Mouse (Mus musculus) MEL (cell line): ENCODE results near the gene Cblc.

Source experiments
- CTCF ChIP-seq, 3 experiments: IDR thresholded peaks in 2 of 3; conservative IDR thresholded peaks in 1 of 3; 2 replicates each; pipeline ENCODE4 v1.5.1; 2011 to 2012; ENCODE audit warnings: low read length in 3 of 3, low read depth in 2 of 3, mild to moderate bottlenecking in 2 of 3, improper control_type of control experiment in 1 of 3, inconsistent platforms in 1 of 3, mixed read lengths in 1 of 3, moderate library complexity in 1 of 3; ENCODE audit not compliant: control insufficient read depth in 1 of 3, insufficient read depth in 1 of 3, poor library complexity in 1 of 3, severe bottlenecking in 1 of 3
- EP300 ChIP-seq, 2 experiments: IDR thresholded peaks; 2 replicates each; pipeline ENCODE4 v1.6.1; 2011; ENCODE audit warnings: improper control_type of control experiment in 2 of 2, low read length in 2 of 2, low read depth in 1 of 2, mild to moderate bottlenecking in 1 of 2
- GABPA ChIP-seq: IDR thresholded peaks from 2 replicates; pipeline ENCODE4 v1.6.1; 2012; ENCODE audit warnings: low read depth, mild to moderate bottlenecking, inconsistent platforms, low read length, improper control_type of control experiment, moderate library complexity
- MAFK ChIP-seq: IDR thresholded peaks from 2 replicates; pipeline ENCODE4 v1.6.1; 2011; ENCODE audit warnings: low read depth, mild to moderate bottlenecking, low read length, improper control_type of control experiment, borderline replicate concordance
- MXI1 ChIP-seq: IDR thresholded peaks from 2 replicates; pipeline ENCODE4 v1.6.1; 2011; ENCODE audit warnings: mild to moderate bottlenecking, low read depth, low read length, improper control_type of control experiment
- NELFE ChIP-seq: IDR thresholded peaks from 2 replicates; pipeline ENCODE4 v1.6.1; 2011; ENCODE audit warnings: low read depth, low read length, improper control_type of control experiment
- POLR2A ChIP-seq, 2 experiments: IDR thresholded peaks; 2 replicates each; pipeline ENCODE4 v1.6.1; 2011 to 2012; ENCODE audit warnings: low read length in 2 of 2, mild to moderate bottlenecking in 2 of 2, control low read depth in 1 of 2, improper control_type of control experiment in 1 of 2, low read depth in 1 of 2, moderate library complexity in 1 of 2; ENCODE audit not compliant: control insufficient read depth in 1 of 2, insufficient read depth in 1 of 2, poor library complexity in 1 of 2
- UBTF ChIP-seq: IDR thresholded peaks from 2 replicates; pipeline ENCODE4 v1.6.1; 2012; ENCODE audit warnings: low read depth, mild to moderate bottlenecking, inconsistent platforms, low read length, improper control_type of control experiment, moderate library complexity, borderline replicate concordance; ENCODE audit not compliant: insufficient read depth
- ZKSCAN1 ChIP-seq: IDR thresholded peaks from 2 replicates; pipeline ENCODE4 v1.6.1; 2012; ENCODE audit warnings: low read depth, mild to moderate bottlenecking, inconsistent platforms, low read length, improper control_type of control experiment, moderate library complexity
- ZNF384 ChIP-seq: IDR thresholded peaks from 2 replicates; pipeline ENCODE4 v1.6.1; 2012; ENCODE audit warnings: low read depth, mild to moderate bottlenecking, inconsistent platforms, low read length, improper control_type of control experiment

DNA sequence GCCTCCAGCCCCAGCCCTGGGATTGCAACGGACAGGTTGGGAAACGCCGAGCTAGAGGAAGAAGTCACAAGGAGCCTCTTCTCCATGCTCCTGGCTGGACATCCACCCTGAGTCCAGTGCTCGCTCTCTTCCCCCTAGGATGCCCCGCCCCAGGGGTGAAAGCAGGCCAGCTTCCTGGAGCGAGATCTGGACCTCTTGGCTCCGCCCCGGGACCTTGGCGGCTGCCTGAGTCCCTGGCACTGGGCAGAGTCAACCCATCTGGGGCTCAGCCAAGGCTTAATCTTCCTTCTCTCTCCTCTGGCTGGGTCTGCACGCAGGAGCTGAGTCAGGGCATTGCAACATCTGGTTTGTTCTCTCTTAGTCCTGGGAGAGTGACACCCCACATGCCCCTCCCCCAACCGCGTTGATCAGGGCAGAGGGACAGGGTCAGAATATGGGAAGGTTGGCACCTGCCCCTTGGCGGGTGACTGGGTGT lies 34.1 kb upstream of the Cblc start:
- TF ChIP-seq EP300 (IDR thresholded peaks at IDR 0.05; ENCODE audit: low read depth in 1 of 2, low read length in 2 of 2) (no peak), POLR2A (IDR thresholded peaks at IDR 0.05; ENCODE audit: control insufficient read depth in 1 of 2, insufficient read depth in 1 of 2, low read depth in 1 of 2, low read length in 2 of 2, poor library complexity in 1 of 2) (no peak; a peak in 1 of 4 replicates), CTCF (IDR thresholded peaks at IDR 0.05 in 2 of 3, conservative IDR thresholded peaks at IDR 0.05 in 1 of 3; ENCODE audit: control insufficient read depth in 1 of 3, insufficient read depth in 1 of 3, low read depth in 2 of 3, low read length in 3 of 3, poor library complexity in 1 of 3, severe bottlenecking in 1 of 3) (no peak), GABPA (no peak), NELFE (no peak), MAFK (no peak), ZKSCAN1 (no peak), UBTF (no peak), MXI1 (no peak), ZNF384 (no peak)
